Mouse (Mus musculus): ENCODE data around the gene Bcar3.

The Bcar3 gene

GRCm38 (mm10) chr3:122421042-122421702 is 127.2 kb downstream of the Bcar3 start:
- no peak for DNase-seq

- DNase-seq = no peak
Measured at GRCm38 (mm10) chr3:122421802-122422201, 127.9 kb downstream of the Bcar3 start.

GRCm38 (mm10) chr3:122422276-122422675 is 128.3 kb downstream of the Bcar3 start:
- no peak for DNase-seq

GRCm38 (mm10) chr3:122423643-122424042 is 129.7 kb downstream of the Bcar3 start:
- DNase-seq = no peak

GRCm38 (mm10) chr3:122428325-122428821 is 134.4 kb downstream of the Bcar3 start:
- DNase-seq = no peak

GRCm38 (mm10) chr3:122430780-122431497 is 137.0 kb downstream of the Bcar3 start:
- DNase-seq = no peak

GRCm38 (mm10) chr3:122432811-122433406 is 139.0 kb downstream of the Bcar3 start:
- no peak for DNase-seq

- DNase-seq = no peak
Measured at GRCm38 (mm10) chr3:122433975-122434626, 140.2 kb downstream of the Bcar3 start.

- no peak for DNase-seq
Measured at GRCm38 (mm10) chr3:122434983-122435935, 141.3 kb downstream of the Bcar3 start.

GRCm38 (mm10) chr3:122438143-122438825 is 144.3 kb downstream of the Bcar3 start:
- no peak for DNase-seq

- DNase-seq = no peak
Measured at GRCm38 (mm10) chr3:122445696-122446095, 151.8 kb downstream of the Bcar3 start.

GRCm38 (mm10) chr3:122446678-122447077 is 152.7 kb downstream of the Bcar3 start:
- no peak for DNase-seq

- DNase-seq = no peak
Measured at GRCm38 (mm10) chr3:122448196-122448595, 154.3 kb downstream of the Bcar3 start.

GRCm38 (mm10) chr3:122450041-122450440 is 156.1 kb downstream of the Bcar3 start:
- no peak for DNase-seq

GRCm38 (mm10) chr3:122453875-122454274 is 159.9 kb downstream of the Bcar3 start:
- DNase-seq = no peak

- DNase-seq = no peak
Measured at GRCm38 (mm10) chr3:122456156-122456555, 162.2 kb downstream of the Bcar3 start.

GRCm38 (mm10) chr3:122456807-122457206 is 162.9 kb downstream of the Bcar3 start:
- no peak for DNase-seq

- no peak for DNase-seq
Measured at GRCm38 (mm10) chr3:122457723-122458122, 163.8 kb downstream of the Bcar3 start.

- DNase-seq = no peak
Measured at GRCm38 (mm10) chr3:122458743-122459142, 164.8 kb downstream of the Bcar3 start.

GRCm38 (mm10) chr3:122460848-122461511 is 167.0 kb downstream of the Bcar3 start:
- no peak for DNase-seq

- DNase-seq = no peak
Measured at GRCm38 (mm10) chr3:122461512-122461881, 167.6 kb downstream of the Bcar3 start.
